Mouse (Mus musculus) MEL (cell line): ENCODE data around the gene Gmds. TPM values are rescaled to one million over a fixed set of nuclear protein-coding genes. Genes with fewer than 3 reads are reported as not detected.

Experiments used
- DNase-seq: peaks from one replicate; pipeline ENCODE4 v3.0.0; 2011; ENCODE audit warnings: low read depth, low spot score
- H3K27ac ChIP-seq: 2 replicates; pipeline ENCODE4 v1.5.1; 2012; ENCODE audit warnings: low read depth, mild to moderate bottlenecking, control low read depth, low read length, moderate library complexity; ENCODE audit not compliant: control insufficient read depth
- H3K27me3 ChIP-seq, 2 experiments: fragments of 150-350 bp in 1 of 2; sonication (generic) in 1 of 2; 2 replicates each; pipeline ENCODE4 v1.6.1; 2012; ENCODE audit warnings: low read length in 2 of 2, mild to moderate bottlenecking in 2 of 2, improper control_type of control experiment in 1 of 2, moderate library complexity in 1 of 2; ENCODE audit not compliant: insufficient read depth in 2 of 2, control insufficient read depth in 1 of 2
- H3K36me3 ChIP-seq, 2 experiments: 2 replicates each; pipeline ENCODE4 v1.6.1; 2012 to 2014; ENCODE audit warnings: low read length in 2 of 2, improper control_type of control experiment in 1 of 2, inconsistent platforms in 1 of 2, mild to moderate bottlenecking in 1 of 2; ENCODE audit not compliant: insufficient read depth in 2 of 2, control insufficient read depth in 1 of 2
- H3K4me1 ChIP-seq, 2 experiments: fragments of 150-350 bp in 1 of 2; sonication (generic) in 1 of 2; 2 replicates each; pipeline ENCODE4 v1.6.1; 2012; ENCODE audit warnings: low read length in 2 of 2, improper control_type of control experiment in 1 of 2, mild to moderate bottlenecking in 1 of 2; ENCODE audit not compliant: insufficient read depth in 2 of 2, control insufficient read depth in 1 of 2
- H3K4me3 ChIP-seq, 2 experiments: fragments of 150-350 bp in 1 of 2; sonication (generic) in 1 of 2; 2 replicates each; pipeline ENCODE4 v1.5.1; 2012; ENCODE audit warnings: low read depth in 2 of 2, low read length in 2 of 2, mild to moderate bottlenecking in 2 of 2, moderate library complexity in 2 of 2, control low read depth in 1 of 2, improper control_type of control experiment in 1 of 2; ENCODE audit not compliant: control insufficient read depth in 1 of 2, insufficient read depth in 1 of 2
- H3K79me2 ChIP-seq: 2 replicates; pipeline ENCODE4 v1.6.1; 2012; ENCODE audit warnings: mild to moderate bottlenecking, low read length, moderate library complexity; ENCODE audit not compliant: control insufficient read depth, poor library complexity, insufficient read depth
- H3K9ac ChIP-seq: 2 replicates; pipeline ENCODE4 v1.6.1; 2012; ENCODE audit warnings: low read depth, mild to moderate bottlenecking, control low read depth, low read length, moderate library complexity; ENCODE audit not compliant: control insufficient read depth, poor library complexity, severe bottlenecking
- H3K9me3 ChIP-seq: fragments of 150-350 bp; sonication (generic); replicated peaks from 2 replicates; pipeline ENCODE4 v1.6.1; 2012; ENCODE audit warnings: mild to moderate bottlenecking, low read length, improper control_type of control experiment, moderate library complexity; ENCODE audit not compliant: insufficient read depth
- BHLHE40 ChIP-seq: IDR thresholded peaks from 2 replicates; pipeline ENCODE4 v1.6.1; 2012; ENCODE audit warnings: low read depth, mild to moderate bottlenecking, inconsistent platforms, low read length, improper control_type of control experiment, borderline replicate concordance
- CHD1 ChIP-seq: IDR thresholded peaks from 2 replicates; pipeline ENCODE4 v1.6.1; 2012; ENCODE audit warnings: low read depth, mild to moderate bottlenecking, inconsistent platforms, low read length, improper control_type of control experiment
- E2F4 ChIP-seq: IDR thresholded peaks from 2 replicates; pipeline ENCODE4 v1.6.1; 2011; ENCODE audit warnings: low read depth, low read length, improper control_type of control experiment, borderline replicate concordance
- EP300 ChIP-seq, 2 experiments: IDR thresholded peaks; 2 replicates each; pipeline ENCODE4 v1.6.1; 2011; ENCODE audit warnings: improper control_type of control experiment in 2 of 2, low read length in 2 of 2, low read depth in 1 of 2, mild to moderate bottlenecking in 1 of 2
- ETS1 ChIP-seq: IDR thresholded peaks from 2 replicates; pipeline ENCODE4 v1.6.1; 2012; ENCODE audit warnings: low read depth, mild to moderate bottlenecking, inconsistent platforms, low read length, improper control_type of control experiment, moderate library complexity
- GATA1 ChIP-seq: IDR thresholded peaks from 2 replicates; pipeline ENCODE4 v1.6.1; 2011; ENCODE audit warnings: low read depth, low read length, improper control_type of control experiment
- HCFC1 ChIP-seq: IDR thresholded peaks from 2 replicates; pipeline ENCODE4 v1.6.1; 2012; ENCODE audit warnings: low read depth, mild to moderate bottlenecking, inconsistent platforms, low read length, improper control_type of control experiment, moderate library complexity
- KAT2A ChIP-seq: conservative IDR thresholded peaks from 2 replicates; pipeline ENCODE4 v1.6.1; 2012; ENCODE audit warnings: low read depth, low read length, improper control_type of control experiment, inconsistent platforms
- NRF1 ChIP-seq: IDR thresholded peaks from 2 replicates; pipeline ENCODE4 v1.6.1; 2014; ENCODE audit warnings: low read depth, mild to moderate bottlenecking, inconsistent platforms, low read length, improper control_type of control experiment, moderate library complexity; ENCODE audit not compliant: poor library complexity, insufficient read depth, severe bottlenecking
- POLR2A ChIP-seq, 2 experiments: IDR thresholded peaks; 2 replicates each; pipeline ENCODE4 v1.6.1; 2011 to 2012; ENCODE audit warnings: low read length in 2 of 2, mild to moderate bottlenecking in 2 of 2, control low read depth in 1 of 2, improper control_type of control experiment in 1 of 2, low read depth in 1 of 2, moderate library complexity in 1 of 2; ENCODE audit not compliant: control insufficient read depth in 1 of 2, insufficient read depth in 1 of 2, poor library complexity in 1 of 2
- POLR2AphosphoS2 ChIP-seq: IDR thresholded peaks from 2 replicates; pipeline ENCODE4 v1.6.1; 2011; ENCODE audit warnings: low read length, improper control_type of control experiment
- TBP ChIP-seq: IDR thresholded peaks from 2 replicates; pipeline ENCODE4 v1.8.0; 2011; ENCODE audit warnings: low read depth, low read length, improper control_type of control experiment
- TCF12 ChIP-seq: IDR thresholded peaks from 2 replicates; pipeline ENCODE4 v1.6.1; 2014; ENCODE audit warnings: low read depth, mild to moderate bottlenecking, inconsistent platforms, low read length, improper control_type of control experiment, moderate library complexity
- UBTF ChIP-seq: IDR thresholded peaks from 2 replicates; pipeline ENCODE4 v1.6.1; 2012; ENCODE audit warnings: low read depth, mild to moderate bottlenecking, inconsistent platforms, low read length, improper control_type of control experiment, moderate library complexity, borderline replicate concordance; ENCODE audit not compliant: insufficient read depth
- ZKSCAN1 ChIP-seq: IDR thresholded peaks from 2 replicates; pipeline ENCODE4 v1.6.1; 2012; ENCODE audit warnings: low read depth, mild to moderate bottlenecking, inconsistent platforms, low read length, improper control_type of control experiment, moderate library complexity
- ZMIZ1 ChIP-seq: IDR thresholded peaks from 2 replicates; pipeline ENCODE4 v1.6.1; 2012; ENCODE audit warnings: low read depth, mild to moderate bottlenecking, inconsistent platforms, low read length, improper control_type of control experiment, moderate library complexity
- polyA plus RNA-seq, 2 experiments: library from polyadenylated mRNA; stranded (reverse) in 1 of 2; unstranded in 1 of 2; fragments of >175 nt in 1 of 2; fragments of >200 nt in 1 of 2; gene quantifications; 2 replicates each; pipeline versions ENCODE4 v1.2.1 to v1.2.4; 2012; ENCODE audit warnings: low replicate concordance in 2 of 2, low read depth in 1 of 2; ENCODE audit not compliant: insufficient read length in 2 of 2, insufficient read depth in 1 of 2, missing spikeins in 1 of 2
- total RNA-seq: library from RNA; depleted of rRNA; stranded (reverse); fragments of 300-350 nt; gene quantifications from 2 replicates; pipeline ENCODE4 v1.2.3, GENCODE M21; 2012

The Gmds gene
- total and polyA plus RNA-seq, 3 experiments, result 17.4 to 32.2 TPM; not detected in 1

GRCm38 (mm10) chr13:32242200-32242599, 96.3 kb downstream of the Gmds start:
- Histone ChIP-seq H3K27ac (no peak overlapping the region), H3K4me3 (no peak overlapping the region), H3K4me1 (peaks cover 0 to 2% of the 10 kb centered on the region in 2 experiments; a peak in 2 of 4 replicates), H3K9me3 (no peaks in the 10 kb centered on the region), H3K36me3 (peaks cover 0 to 4% of the 10 kb centered on the region in 2 experiments; a peak in 2 of 4 replicates), H3K9ac (no peak overlapping the region), H3K27me3 (no peaks in the 10 kb centered on the region), H3K79me2 (no peaks in the 10 kb centered on the region)
- DNase-seq, result peak; percentile 37
- TF ChIP-seq POLR2A (IDR thresholded peaks at IDR 0.05; ENCODE audit: control insufficient read depth in 1 of 2, insufficient read depth in 1 of 2, low read depth in 1 of 2, low read length in 2 of 2, poor library complexity in 1 of 2) (no peak), ETS1 (0 out of 2 replicates have a peak, but pooled peaks have one; percentile 13)

- no peaks in the 10 kb centered on the region for H3K27me3 ChIP-seq
- H3K27ac ChIP-seq, result no peak overlapping the region
- no peaks in the 10 kb centered on the region for H3K9me3 ChIP-seq
- H3K79me2 ChIP-seq, result no peaks in the 10 kb centered on the region
- H3K4me3 ChIP-seq, result no peak overlapping the region
- H3K4me1 ChIP-seq, result peaks cover 18 to 19% of the 10 kb centered on the region in 2 experiments
- no peak for TF ChIP-seq UBTF
- no peak for TF ChIP-seq HCFC1
- TF ChIP-seq KAT2A, result no peak
- no peak for TF ChIP-seq E2F4
- TF ChIP-seq ZKSCAN1, result no peak
- no peak for TF ChIP-seq ZMIZ1
- no peak for TF ChIP-seq BHLHE40
- TF ChIP-seq POLR2AphosphoS2, result no peak
- TF ChIP-seq, all 39 proteins: peak for 0
- Histone ChIP-seq H3K36me3 (peaks cover 0 to 24% of the 10 kb centered on the region in 2 experiments; a peak in 2 of 4 replicates), H3K9ac (no peak overlapping the region)
- no peak for DNase-seq
Measured at GRCm38 (mm10) chr13:32236269-32236678, 102.3 kb downstream of the Gmds start.

GRCm38 (mm10) chr13:32235046-32235445, 103.5 kb downstream of the Gmds start:
- peak; percentile 57 for DNase-seq
- TF ChIP-seq NRF1 (no peak), ETS1 (peak; percentile 85), CHD1 (no peak), TBP (0 out of 2 replicates have a peak, but pooled peaks have one; percentile 62), EP300 (IDR thresholded peaks at IDR 0.05; ENCODE audit: low read depth in 1 of 2, low read length in 2 of 2) (peak; percentile 29 to 63), BHLHE40 (0 out of 2 replicates have a peak, but pooled peaks have one; percentile 17), GATA1 (peak; percentile 71), TCF12 (peak; percentile 42)

More at GRCm38 (mm10) chr13:32235046-32235445, 103.5 kb downstream of the Gmds start:
- H3K9ac ChIP-seq, result no peak overlapping the region
- H3K4me3 ChIP-seq, result no peak overlapping the region
- no peaks in the 10 kb centered on the region for H3K79me2 ChIP-seq
- no peaks in the 10 kb centered on the region for H3K27me3 ChIP-seq
- peak overlapping the region; percentile 45; the same call in 1 of the 2 replicates for H3K27ac ChIP-seq
- H3K9me3 ChIP-seq, result no peaks in the 10 kb centered on the region
- peaks cover 18 to 19% of the 10 kb centered on the region in 2 experiments for H3K4me1 ChIP-seq
- peaks cover 0 to 24% of the 10 kb centered on the region in 2 experiments; a peak in 2 of 4 replicates for H3K36me3 ChIP-seq
